Mouse (Mus musculus) liver, adult 2 months (tissue): ENCODE measurements around the gene Sik1.

Experiments used
- CTCF ChIP-seq: fragments of 200-500 bp; IDR thresholded peaks from 2 replicates; pipeline ENCODE4 v1.5.1; 2011; ENCODE audit warnings: low read depth, low read length, control low read depth
- POLR2A ChIP-seq: fragments of 200-500 bp; IDR thresholded peaks from 2 replicates; pipeline ENCODE4 v1.6.1; 2011; ENCODE audit warnings: low read length, control low read depth; ENCODE audit not compliant: insufficient read depth; ENCODE audit errors: extremely low read depth

DNA sequence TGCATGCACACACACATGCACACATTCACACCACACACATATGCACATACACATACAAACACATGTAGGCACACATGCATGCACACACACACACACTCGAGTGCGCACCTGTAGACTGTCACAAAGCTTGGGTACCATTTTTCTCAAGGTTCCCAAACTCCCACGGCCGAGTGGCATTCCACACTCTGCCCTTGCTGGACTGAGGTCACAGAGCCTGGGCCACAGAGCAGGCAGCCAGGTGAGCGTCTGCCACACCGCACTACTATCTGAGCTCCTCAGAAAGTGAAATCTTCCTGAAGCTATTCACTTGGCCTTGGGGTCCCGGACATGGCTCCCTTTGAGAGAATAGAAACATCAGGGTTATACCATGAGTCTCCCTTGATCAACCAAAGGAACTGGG lies 40.7 kb upstream of the Sik1 start:
- TF ChIP-seq CTCF (no peak), POLR2A (no peak)
